Mouse (Mus musculus): ENCODE data around the gene Thsd1. TPM values are rescaled to one million over a fixed set of nuclear protein-coding genes. Genes with fewer than 3 reads are reported as not detected.
A peak's percentile ranks its signal among the peaks of the same experiment; 100 is the strongest.

Gene Thsd1
- polyA plus RNA-seq, 1 experiment = 2.7 TPM

- H3K4me3 ChIP-seq (ENCODE audit: insufficient read depth, low read depth, low read length) = no peak overlapping the region
- H3K27me3 ChIP-seq (replicated peaks; ENCODE audit: control insufficient read depth, insufficient read depth, low read length) = no peaks in the 10 kb centered on the region
- no peak for DNase-seq
- TF ChIP-seq CTCF (conservative IDR thresholded peaks at IDR 0.05; ENCODE audit: insufficient read depth, insufficient read length, low read depth, low read length) (0 out of 2 replicates have a peak, but pooled peaks have one; percentile 10), POLR2A (IDR thresholded peaks at IDR 0.05; ENCODE audit: low read depth, low read length) (no peak)
- no peak overlapping the region for H3K27ac ChIP-seq (ENCODE audit: insufficient read depth, low read depth, low read length)
- 98% methylated on average over 8 of the region's 8 CpGs for WGBS
- no peaks in the 10 kb centered on the region for H3K4me1 ChIP-seq (ENCODE audit: control insufficient read depth, insufficient read depth, low read length)
- H3K36me3 ChIP-seq (ENCODE audit: control insufficient read depth, insufficient read depth, low read length) = no peaks in the 10 kb centered on the region; the same call in 1 of the 2 replicates
Measured at GRCm38 (mm10) chr8:22199481-22199880, 27.6 kb upstream of the Thsd1 start.

- no peak for DNase-seq
- Histone ChIP-seq H3K4me1 (ENCODE audit: control insufficient read depth, insufficient read depth, low read length) (no peaks in the 10 kb centered on the region), H3K4me3 (ENCODE audit: insufficient read depth, low read depth, low read length) (no peak overlapping the region), H3K27ac (ENCODE audit: insufficient read depth, low read depth, low read length) (no peak overlapping the region), H3K36me3 (ENCODE audit: control insufficient read depth, insufficient read depth, low read length) (peaks cover 5% of the 10 kb centered on the region), H3K27me3 (replicated peaks; ENCODE audit: control insufficient read depth, insufficient read depth, low read length) (no peaks in the 10 kb centered on the region)
- TF ChIP-seq CTCF (conservative IDR thresholded peaks at IDR 0.05; ENCODE audit: insufficient read depth, insufficient read length, low read depth, low read length) (no peak), POLR2A (IDR thresholded peaks at IDR 0.05; ENCODE audit: low read depth, low read length) (no peak)
- 67% methylated on average over 4 of the region's 4 CpGs for WGBS
Measured at GRCm38 (mm10) chr8:22207535-22207934, 19.6 kb upstream of the Thsd1 start.

GRCm38 (mm10) chr8:22209012-22209411, 18.1 kb upstream of the Thsd1 start:
- no peaks in the 10 kb centered on the region for H3K4me1 ChIP-seq (ENCODE audit: control insufficient read depth, insufficient read depth, low read length)
- no peak overlapping the region for H3K27ac ChIP-seq (ENCODE audit: insufficient read depth, low read depth, low read length)
- peaks cover 5% of the 10 kb centered on the region for H3K36me3 ChIP-seq (ENCODE audit: control insufficient read depth, insufficient read depth, low read length)
- no peak for TF ChIP-seq POLR2A (IDR thresholded peaks at IDR 0.05; ENCODE audit: low read depth, low read length)
- TF ChIP-seq CTCF (conservative IDR thresholded peaks at IDR 0.05; ENCODE audit: insufficient read depth, insufficient read length, low read depth, low read length) = no peak
- H3K4me3 ChIP-seq (ENCODE audit: insufficient read depth, low read depth, low read length) = no peak overlapping the region
- peak; percentile 49 for DNase-seq
- WGBS = 57% methylated on average over 5 of the region's 5 CpGs
- H3K27me3 ChIP-seq (replicated peaks; ENCODE audit: control insufficient read depth, insufficient read depth, low read length) = no peaks in the 10 kb centered on the region

- DNase-seq = no peak
- H3K27ac ChIP-seq (ENCODE audit: insufficient read depth, low read depth, low read length) = no peak overlapping the region
- peaks cover 4% of the 10 kb centered on the region for H3K36me3 ChIP-seq (ENCODE audit: control insufficient read depth, insufficient read depth, low read length)
- TF ChIP-seq CTCF (conservative IDR thresholded peaks at IDR 0.05; ENCODE audit: insufficient read depth, insufficient read length, low read depth, low read length) (no peak), POLR2A (IDR thresholded peaks at IDR 0.05; ENCODE audit: low read depth, low read length) (no peak)
- H3K4me3 ChIP-seq (ENCODE audit: insufficient read depth, low read depth, low read length) = no peak overlapping the region
- no peaks in the 10 kb centered on the region for H3K27me3 ChIP-seq (replicated peaks; ENCODE audit: control insufficient read depth, insufficient read depth, low read length)
- WGBS = 95% methylated on average over 10 of the region's 10 CpGs
- H3K4me1 ChIP-seq (ENCODE audit: control insufficient read depth, insufficient read depth, low read length) = no peaks in the 10 kb centered on the region
Measured at GRCm38 (mm10) chr8:22214826-22215225, 12.3 kb upstream of the Thsd1 start.

GRCm38 (mm10) chr8:22226361-22226760, 752 bp upstream of the Thsd1 start:
- TF ChIP-seq POLR2A (IDR thresholded peaks at IDR 0.05; ENCODE audit: low read depth, low read length) = no peak
- TF ChIP-seq CTCF (conservative IDR thresholded peaks at IDR 0.05; ENCODE audit: insufficient read depth, insufficient read length, low read depth, low read length) = no peak
- H3K27ac ChIP-seq (ENCODE audit: insufficient read depth, low read depth, low read length) = no peak overlapping the region
- no peaks in the 10 kb centered on the region for H3K36me3 ChIP-seq (ENCODE audit: control insufficient read depth, insufficient read depth, low read length)
- H3K4me3 ChIP-seq (ENCODE audit: insufficient read depth, low read depth, low read length) = no peak overlapping the region
- H3K4me1 ChIP-seq (ENCODE audit: control insufficient read depth, insufficient read depth, low read length) = no peaks in the 10 kb centered on the region; the same call in 1 of the 2 replicates
- WGBS = 54% methylated on average over 8 of the region's 8 CpGs
- H3K27me3 ChIP-seq (replicated peaks; ENCODE audit: control insufficient read depth, insufficient read depth, low read length) = no peaks in the 10 kb centered on the region
- DNase-seq = no peak

GRCm38 (mm10) chr8:22228621-22229020, 1.5 kb downstream of the Thsd1 start:
- 46% methylated on average over 7 of the region's 7 CpGs for WGBS
- H3K4me3 ChIP-seq (ENCODE audit: insufficient read depth, low read depth, low read length) = peak overlapping the region; percentile 43; the same call in 1 of the 2 replicates
- TF ChIP-seq POLR2A (IDR thresholded peaks at IDR 0.05; ENCODE audit: low read depth, low read length) (no peak), CTCF (conservative IDR thresholded peaks at IDR 0.05; ENCODE audit: insufficient read depth, insufficient read length, low read depth, low read length) (no peak)

GRCm38 (mm10) chr8:22242986-22243385, 15.9 kb downstream of the Thsd1 start:
- H3K27ac ChIP-seq (ENCODE audit: insufficient read depth, low read depth, low read length) = no peak overlapping the region
- TF ChIP-seq POLR2A (IDR thresholded peaks at IDR 0.05; ENCODE audit: low read depth, low read length) (no peak), CTCF (conservative IDR thresholded peaks at IDR 0.05; ENCODE audit: insufficient read depth, insufficient read length, low read depth, low read length) (no peak)
- no peak for DNase-seq
- no peaks in the 10 kb centered on the region for H3K36me3 ChIP-seq (ENCODE audit: control insufficient read depth, insufficient read depth, low read length)
- no peaks in the 10 kb centered on the region for H3K27me3 ChIP-seq (replicated peaks; ENCODE audit: control insufficient read depth, insufficient read depth, low read length)
- WGBS = 84% methylated on average over 9 of the region's 9 CpGs
- no peaks in the 10 kb centered on the region for H3K4me1 ChIP-seq (ENCODE audit: control insufficient read depth, insufficient read depth, low read length)
- no peak overlapping the region for H3K4me3 ChIP-seq (ENCODE audit: insufficient read depth, low read depth, low read length)

More at GRCm38 (mm10) chr8:22228621-22229020, 1.5 kb downstream of the Thsd1 start:
- peak; percentile 60 for DNase-seq
- Histone ChIP-seq H3K4me1 (ENCODE audit: control insufficient read depth, insufficient read depth, low read length) (no peaks in the 10 kb centered on the region; the same call in 1 of the 2 replicates), H3K27me3 (replicated peaks; ENCODE audit: control insufficient read depth, insufficient read depth, low read length) (no peaks in the 10 kb centered on the region), H3K27ac (ENCODE audit: insufficient read depth, low read depth, low read length) (peak overlapping the region; percentile 78), H3K36me3 (ENCODE audit: control insufficient read depth, insufficient read depth, low read length) (no peaks in the 10 kb centered on the region)

Data from kidney, adult 2 months (tissue).